Mouse (Mus musculus) bone marrow macrophage, adult 2 months (primary cell): ENCODE data around the gene 1700003F12Rik.

Experiments
- CTCF ChIP-seq: IDR thresholded peaks from 2 replicates; pipeline ENCODE4 v1.5.1; 2012; ENCODE audit warnings: low read depth, mild to moderate bottlenecking, low read length, moderate library complexity
- POLR2A ChIP-seq: IDR thresholded peaks from 2 replicates; pipeline ENCODE4 v1.6.1; 2012; ENCODE audit warnings: mild to moderate bottlenecking, low read depth, low read length, borderline replicate concordance

DNA sequence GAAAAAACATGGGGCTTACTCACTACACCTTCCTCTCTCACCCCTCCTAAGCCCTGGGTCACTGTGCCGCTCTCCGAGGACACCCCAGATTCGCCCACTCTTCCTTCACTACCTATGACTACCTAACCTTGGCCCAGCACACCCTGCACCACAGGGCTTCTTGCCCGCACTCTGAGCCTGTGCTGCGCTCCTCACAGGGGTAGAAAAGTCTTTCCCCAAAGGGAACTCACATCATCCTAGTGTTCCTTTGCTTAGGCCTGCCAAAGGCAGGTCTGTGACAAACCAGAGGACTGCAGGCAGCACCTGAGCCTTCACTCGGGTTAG, 30.8 kb downstream of the 1700003F12Rik start:
- TF ChIP-seq CTCF (no peak), POLR2A (no peak)
